Mouse (Mus musculus) inflammation-experienced regulatory T-cells, adult 16 weeks (primary cell): Measurements from ENCODE around the gene Itih3. TPM values are rescaled to one million over a fixed set of nuclear protein-coding genes. Genes with fewer than 3 reads are reported as not detected.

ENCODE experiments used
- polyA plus RNA-seq: library from polyadenylated mRNA; unstranded; fragments of 100-300 nt; shearing (Covaris generic); gene quantifications from one replicate; pipeline ENCODE4 v1.2.1, GENCODE M21; 2017

The Itih3 gene
- polyA plus RNA-seq, result not detected

GRCm38 (mm10) chr14:30923375-30924105 lies at the start of gene Itih3:
Itih3 (minus strand) TSS chr14:30923760.

GRCm38 (mm10) chr14:30951154-30951825 lies 27.7 kb upstream of the Itih3 start, which contains the start of gene Nek4:
Nek4 (plus strand) TSS chr14:30951377.

DNA sequence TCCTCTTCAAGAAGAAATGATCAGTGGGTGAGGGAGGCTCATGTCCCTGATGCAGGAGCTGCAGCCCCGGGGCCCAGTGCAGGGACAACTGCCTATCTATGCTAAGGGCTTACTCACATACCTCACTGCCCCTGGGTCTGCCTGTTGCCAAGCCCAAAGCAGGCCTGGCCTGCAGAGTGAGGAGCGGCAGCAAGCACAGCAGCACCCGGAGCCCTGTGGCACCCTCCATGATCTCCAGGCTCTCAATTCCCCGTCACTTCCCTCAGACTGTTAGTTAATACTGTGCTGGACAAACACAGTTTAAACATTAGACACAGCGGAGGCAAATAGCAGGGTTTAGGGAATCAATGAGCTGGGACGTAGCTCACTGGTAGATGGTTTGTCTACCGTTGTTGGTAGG lies 19.5 kb upstream of the Itih3 start, which contains the start of gene Itih1:
Gene Itih1 (minus strand): TSS at position 252 of the 400 bp plus-strand sequence.

GRCm38 (mm10) chr14:30886204-30886603 lies 37.4 kb downstream of the Itih3 start, which contains the start of gene Itih4:
Itih4 (plus strand) TSS chr14:30886476.

GRCm38 (mm10) chr14:30878958-30879571 lies 44.5 kb downstream of the Itih3 start, which contains the start of gene Mustn1:
Mustn1 (plus strand) TSS chr14:30879200.

Other genes with a start within 250 kb of the Itih3 start
- 15.9 TPM for gene Sfmbt1, start 208.9 kb downstream of the Itih3 start, polyA plus RNA-seq
- 5.2 TPM for gene Tmem110, start 98.2 kb downstream of the Itih3 start, polyA plus RNA-seq
- 0.39 TPM for gene Mustn1, start 44.6 kb downstream of the Itih3 start, polyA plus RNA-seq
- gene Itih4, start 37.3 kb downstream of the Itih3 start, polyA plus RNA-seq, result not detected
- gene Itih1, start 19.5 kb upstream of the Itih3 start, polyA plus RNA-seq, result not detected
- 11.8 TPM for gene Nek4, start 27.6 kb upstream of the Itih3 start, polyA plus RNA-seq
- 9.1 TPM for gene Glt8d1, start 77.6 kb upstream of the Itih3 start, polyA plus RNA-seq
- gene Spcs1, start 77.9 kb upstream of the Itih3 start, polyA plus RNA-seq, result 339 TPM
- gene Pbrm1, start 95.4 kb upstream of the Itih3 start, polyA plus RNA-seq, result 52.6 TPM
- gene Gnl3, start 95.4 kb upstream of the Itih3 start, polyA plus RNA-seq, result 77.3 TPM
- 60.7 TPM for gene Smim4, start 205.2 kb upstream of the Itih3 start, polyA plus RNA-seq
- 0.45 TPM for gene Nt5dc2, start 207.3 kb upstream of the Itih3 start, polyA plus RNA-seq
- 3.5 TPM for gene Stab1, start 244.9 kb upstream of the Itih3 start, polyA plus RNA-seq